Mouse (Mus musculus): Measurements from ENCODE around the gene Spef2. TPM values are rescaled to one million over a fixed set of nuclear protein-coding genes. Genes with fewer than 3 reads are reported as not detected.
"Not testable (repeated sequence)": the region's sequence is repeated elsewhere in the genome, so short reads cannot be mapped to it uniquely, and the experiment has no call there.

Spef2 gene
- polyA plus RNA-seq (2015; fragmentation: Nextera tagmentation; extraction: Ambion mirVana): 1.2 and 1.8 TPM in 2 replicates

DNA sequence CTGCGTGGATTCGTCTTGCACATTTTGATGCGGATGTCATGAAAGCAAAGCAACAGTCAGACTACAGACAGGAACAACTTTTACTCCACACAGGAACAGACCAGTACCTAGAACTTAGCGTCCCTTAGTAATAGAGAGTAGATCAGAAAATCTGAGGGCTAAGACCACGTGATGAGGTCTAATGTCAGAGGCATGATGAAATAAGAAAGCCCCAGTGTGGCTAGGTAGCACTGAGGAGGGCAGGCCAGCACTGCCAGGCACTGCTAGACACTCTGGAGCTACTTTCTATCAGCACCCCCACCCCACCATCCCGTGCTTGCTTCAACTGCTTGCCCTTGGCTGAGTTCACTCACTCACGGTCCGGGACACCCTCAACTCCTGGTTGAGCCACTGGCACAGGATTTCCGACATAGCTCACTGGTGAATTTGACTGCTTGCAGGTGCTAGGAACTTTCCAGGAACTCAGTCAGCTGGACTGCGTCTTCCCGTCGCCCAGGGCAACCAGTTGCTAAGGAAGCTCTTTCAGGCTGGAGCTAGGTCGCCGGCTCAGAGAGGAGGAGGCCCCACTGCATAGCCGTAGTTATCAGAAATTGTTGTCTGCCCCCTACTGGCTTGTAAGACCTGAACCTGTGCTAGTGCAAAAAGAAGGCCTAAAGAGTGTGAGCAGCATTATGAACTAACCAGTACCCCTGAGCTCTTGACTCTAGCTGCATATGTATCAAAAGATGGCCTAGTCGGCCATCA, at the start of gene Spef2:
Gene Spef2, minus strand, starts transcription at position 510 of the 744 bp plus-strand sequence.
- no peak within 1 kb of the TSS for H3K9ac ChIP-seq
- no peaks in the 10 kb centered on the region for H3K27me3 ChIP-seq
- no peak within 1 kb of the TSS for H3K27ac ChIP-seq
- ATAC-seq: peak; percentile 95
- no peaks in the 10 kb centered on the region for H3K9me3 ChIP-seq (replicated peaks)
- peaks cover 4% of the 10 kb centered on the region; the same call in 1 of the 2 replicates for H3K4me1 ChIP-seq
- 28% methylated on average over 16 of the region's 16 CpGs for WGBS
- H3K4me3 ChIP-seq: peak within 1 kb of the TSS; percentile 25
- peak within 1 kb of the TSS; percentile 44 for H3K4me2 ChIP-seq
- H3K36me3 ChIP-seq (ENCODE audit: poor library complexity, severe bottlenecking): no peaks in the 10 kb centered on the region

DNA sequence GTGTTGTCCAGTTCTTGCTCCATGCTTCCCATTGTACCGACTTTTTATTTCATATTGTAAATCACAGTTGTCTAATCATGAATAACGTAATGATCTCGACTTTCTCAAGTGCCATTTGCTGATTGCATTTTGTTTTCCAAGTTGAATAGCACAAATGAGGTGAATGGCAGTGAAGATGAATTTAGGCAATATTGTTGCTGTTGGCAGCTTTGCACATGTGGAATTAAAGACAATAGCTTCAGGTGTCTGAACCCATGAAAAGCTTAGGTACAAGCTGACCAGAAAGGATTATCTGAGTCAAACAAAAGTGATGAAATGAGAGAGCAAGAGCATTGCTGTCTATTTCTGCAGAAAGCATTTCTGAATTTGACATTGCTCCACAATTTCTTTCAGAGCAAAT, 45.5 kb upstream of the Spef2 start:
- Histone ChIP-seq H3K9ac (no peak overlapping the region), H3K9me3 (replicated peaks) (no peaks in the 10 kb centered on the region), H3K4me3 (no peak overlapping the region), H3K4me2 (no peak overlapping the region), H3K27me3 (no peaks in the 10 kb centered on the region), H3K27ac (no peak overlapping the region), H3K36me3 (ENCODE audit: poor library complexity, severe bottlenecking) (no peaks in the 10 kb centered on the region), H3K4me1 (no peaks in the 10 kb centered on the region)
- 91% methylated on average over 3 of the region's 3 CpGs for WGBS
- ATAC-seq: no peak

DNA sequence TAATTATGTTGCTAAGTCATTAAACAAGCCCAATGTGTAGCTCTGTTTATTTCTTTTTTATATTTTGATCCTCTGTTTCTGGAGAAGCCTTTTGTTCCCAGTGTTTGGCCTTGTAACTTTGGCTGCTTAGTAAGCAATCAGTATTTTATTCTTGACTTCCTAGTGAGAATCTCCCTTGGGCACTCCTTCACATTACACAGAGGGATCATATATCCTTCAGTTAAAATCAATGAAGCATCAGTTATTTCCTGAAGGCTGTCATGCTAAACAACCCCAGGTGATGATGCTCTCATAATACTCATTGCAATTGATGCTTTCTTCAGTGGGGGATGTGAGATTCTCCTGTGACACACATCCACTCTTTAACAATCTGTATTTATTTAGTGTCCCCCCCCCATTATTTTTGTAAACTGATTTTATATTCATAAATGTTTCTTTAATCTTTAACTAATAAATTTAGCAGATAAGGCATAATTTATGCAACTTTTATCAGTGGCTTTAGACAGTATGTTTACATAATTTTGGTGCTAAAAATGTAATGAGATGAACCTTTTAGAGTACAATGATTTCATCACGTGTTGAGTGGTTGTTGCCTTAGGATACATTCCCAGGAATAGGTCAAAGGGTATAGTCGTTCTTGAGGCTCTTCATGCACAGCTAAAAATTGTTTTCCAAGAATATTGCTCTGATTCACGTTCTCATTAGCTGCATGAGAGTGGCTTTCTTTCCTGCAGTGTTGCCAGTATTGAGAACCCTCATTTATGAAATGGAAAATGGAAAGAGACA, 39.8 kb upstream of the Spef2 start:
- Histone ChIP-seq H3K9ac (no peak overlapping the region), H3K27me3 (no peaks in the 10 kb centered on the region), H3K36me3 (ENCODE audit: poor library complexity, severe bottlenecking) (no peaks in the 10 kb centered on the region), H3K27ac (no peak overlapping the region), H3K4me2 (no peak overlapping the region), H3K9me3 (replicated peaks) (no peaks in the 10 kb centered on the region), H3K4me1 (no peaks in the 10 kb centered on the region), H3K4me3 (no peak overlapping the region)
- ATAC-seq: 0 out of 2 replicates have a peak, but pooled peaks have one; percentile 21
- 64% methylated on average over 3 of the region's 3 CpGs for WGBS

DNA sequence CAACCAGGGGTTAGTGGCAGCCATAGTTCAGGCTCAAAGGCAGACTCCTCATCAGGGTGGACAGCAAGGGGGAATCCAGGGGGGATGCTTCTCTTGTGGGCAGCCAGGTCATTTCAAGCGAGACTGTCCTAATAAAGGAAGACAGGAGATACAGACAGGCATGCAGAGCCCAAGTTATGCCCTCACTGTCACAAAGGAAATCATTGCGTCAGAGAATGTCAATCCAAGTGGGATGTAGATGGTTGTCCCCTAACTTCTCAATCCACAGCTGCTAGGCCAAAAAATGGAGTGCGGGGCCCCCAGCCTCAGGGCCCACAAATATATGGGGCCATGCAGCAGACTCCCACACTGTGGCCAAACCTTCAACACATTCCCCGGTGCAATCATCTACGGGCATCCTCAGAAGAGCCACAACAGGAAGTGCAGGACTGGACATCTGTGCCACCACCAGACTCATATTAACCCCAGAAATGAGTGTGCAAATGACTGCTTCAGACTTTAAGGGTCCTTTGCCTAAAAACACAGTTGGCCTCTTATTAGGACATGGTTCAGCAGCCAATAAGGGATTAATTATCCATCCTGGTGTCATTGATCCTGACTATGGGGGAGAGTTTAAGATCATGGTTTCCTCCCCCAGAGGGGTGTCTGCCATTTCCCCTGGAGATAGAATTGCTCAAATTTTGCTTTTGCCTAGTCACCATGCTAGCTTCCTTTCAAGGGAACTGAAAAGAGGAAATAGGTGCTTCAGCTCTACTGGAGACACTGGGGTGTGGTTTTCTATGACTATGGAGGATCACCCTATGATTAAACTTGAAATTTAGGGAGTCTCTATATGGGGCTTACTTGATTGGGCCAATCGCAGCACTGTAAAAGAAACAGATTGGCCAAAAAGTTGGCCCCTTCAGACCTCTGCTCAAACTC, 25.8 kb upstream of the Spef2 start:
- H3K4me1 ChIP-seq; H3K27me3 ChIP-seq; H3K36me3 ChIP-seq (ENCODE audit: poor library complexity, severe bottlenecking); H3K9ac ChIP-seq; H3K4me3 ChIP-seq; H3K27ac ChIP-seq; H3K9me3 ChIP-seq (replicated peaks); H3K4me2 ChIP-seq; ATAC-seq: not testable (repeated sequence)
- WGBS: 95% methylated on average over 6 of the region's 6 CpGs

DNA sequence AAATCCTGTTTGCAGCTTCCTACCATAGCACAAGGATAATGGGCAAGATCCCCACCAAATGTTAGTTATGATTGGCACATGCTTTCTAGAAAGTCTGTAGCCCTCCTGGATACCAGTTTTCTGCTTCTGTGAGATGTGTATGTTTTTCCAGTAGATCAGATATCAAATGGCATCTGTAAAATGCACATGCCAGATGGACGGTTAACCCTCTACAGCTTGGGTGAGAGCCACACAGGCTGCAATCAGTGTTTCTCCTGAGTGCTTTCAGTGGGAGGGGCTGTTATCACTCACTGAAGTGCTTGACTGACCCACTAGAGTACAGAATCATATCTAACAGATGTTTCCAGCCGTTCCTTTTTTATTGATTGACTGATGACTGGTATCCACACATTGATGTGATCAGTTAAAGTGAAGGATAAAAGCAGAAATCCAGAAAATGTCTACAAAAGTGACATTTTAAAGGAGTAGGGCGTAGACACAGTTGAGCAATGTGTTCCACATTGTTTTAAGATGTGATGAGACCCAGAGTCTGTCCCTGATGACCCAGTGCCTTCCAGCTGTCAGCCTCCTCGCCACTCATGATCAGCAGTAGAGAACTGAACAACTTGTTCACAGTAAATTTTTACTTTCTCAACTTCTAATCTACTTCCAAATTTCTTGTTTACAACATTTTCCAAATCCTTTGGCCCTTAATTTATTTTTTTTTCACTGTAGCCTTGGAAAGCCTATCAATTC, 19.7 kb upstream of the Spef2 start:
- H3K4me3 ChIP-seq: no peak overlapping the region
- H3K27ac ChIP-seq: no peak overlapping the region
- 76% methylated on average over 4 of the region's 4 CpGs for WGBS
- H3K9ac ChIP-seq: no peak overlapping the region
- H3K9me3 ChIP-seq (replicated peaks): no peaks in the 10 kb centered on the region
- no peaks in the 10 kb centered on the region for H3K4me1 ChIP-seq
- no peak for ATAC-seq
- no peak overlapping the region for H3K4me2 ChIP-seq
- no peaks in the 10 kb centered on the region for H3K36me3 ChIP-seq (ENCODE audit: poor library complexity, severe bottlenecking)
- no peaks in the 10 kb centered on the region for H3K27me3 ChIP-seq

DNA sequence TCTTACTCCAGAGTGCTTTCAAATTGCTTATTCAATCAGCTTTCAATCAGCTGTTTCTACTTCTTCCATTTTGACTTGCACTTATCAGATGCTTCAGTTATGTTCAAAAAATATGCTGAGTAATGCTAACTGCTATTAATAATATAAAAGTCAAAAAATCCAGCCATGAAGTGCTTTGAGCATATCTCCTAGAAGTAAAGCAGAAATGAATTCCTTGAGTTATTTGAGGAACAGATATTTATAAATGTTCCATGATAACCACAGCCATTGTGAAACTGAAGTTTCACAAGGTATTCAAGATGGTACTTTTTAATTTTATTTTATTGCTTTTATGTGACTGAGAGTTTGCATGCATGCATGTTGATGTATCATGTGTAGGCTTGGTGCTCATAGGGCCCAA, 18.4 kb upstream of the Spef2 start:
- H3K4me1 ChIP-seq: no peaks in the 10 kb centered on the region
- no peaks in the 10 kb centered on the region for H3K36me3 ChIP-seq (ENCODE audit: poor library complexity, severe bottlenecking)
- no peak overlapping the region for H3K9ac ChIP-seq
- no peak for ATAC-seq
- H3K27ac ChIP-seq: no peak overlapping the region
- no peak overlapping the region for H3K4me2 ChIP-seq
- H3K9me3 ChIP-seq (replicated peaks): no peaks in the 10 kb centered on the region
- H3K27me3 ChIP-seq: no peaks in the 10 kb centered on the region
- no peak overlapping the region for H3K4me3 ChIP-seq

DNA sequence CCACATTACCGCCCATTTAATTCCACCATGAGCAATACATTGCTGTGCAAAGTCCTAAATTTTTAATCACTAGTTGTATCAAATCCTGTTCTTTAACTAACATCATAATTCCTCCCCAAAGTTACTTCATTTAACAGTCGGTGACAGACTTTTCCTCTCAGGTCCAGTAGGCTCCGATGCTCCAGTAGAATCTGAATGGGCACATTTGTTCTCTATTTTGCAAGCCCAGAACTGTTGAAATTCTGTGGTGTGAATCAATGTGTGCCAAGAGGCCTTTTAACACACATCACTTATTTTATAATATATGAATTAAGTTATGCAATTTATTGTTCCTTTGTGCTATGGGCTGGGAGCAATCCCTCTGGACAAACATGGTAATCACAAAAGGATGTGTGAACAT, 2.3 kb upstream of the Spef2 start:
- Histone ChIP-seq H3K4me3 (no peak overlapping the region), H3K4me1 (peaks cover 4% of the 10 kb centered on the region; the same call in 1 of the 2 replicates), H3K27ac (no peak overlapping the region), H3K9ac (no peak overlapping the region), H3K36me3 (ENCODE audit: poor library complexity, severe bottlenecking) (no peaks in the 10 kb centered on the region), H3K9me3 (replicated peaks) (no peaks in the 10 kb centered on the region), H3K4me2 (no peak overlapping the region), H3K27me3 (no peaks in the 10 kb centered on the region)
- no peak for ATAC-seq
- WGBS: 87% methylated on average over 3 of the region's 3 CpGs

DNA sequence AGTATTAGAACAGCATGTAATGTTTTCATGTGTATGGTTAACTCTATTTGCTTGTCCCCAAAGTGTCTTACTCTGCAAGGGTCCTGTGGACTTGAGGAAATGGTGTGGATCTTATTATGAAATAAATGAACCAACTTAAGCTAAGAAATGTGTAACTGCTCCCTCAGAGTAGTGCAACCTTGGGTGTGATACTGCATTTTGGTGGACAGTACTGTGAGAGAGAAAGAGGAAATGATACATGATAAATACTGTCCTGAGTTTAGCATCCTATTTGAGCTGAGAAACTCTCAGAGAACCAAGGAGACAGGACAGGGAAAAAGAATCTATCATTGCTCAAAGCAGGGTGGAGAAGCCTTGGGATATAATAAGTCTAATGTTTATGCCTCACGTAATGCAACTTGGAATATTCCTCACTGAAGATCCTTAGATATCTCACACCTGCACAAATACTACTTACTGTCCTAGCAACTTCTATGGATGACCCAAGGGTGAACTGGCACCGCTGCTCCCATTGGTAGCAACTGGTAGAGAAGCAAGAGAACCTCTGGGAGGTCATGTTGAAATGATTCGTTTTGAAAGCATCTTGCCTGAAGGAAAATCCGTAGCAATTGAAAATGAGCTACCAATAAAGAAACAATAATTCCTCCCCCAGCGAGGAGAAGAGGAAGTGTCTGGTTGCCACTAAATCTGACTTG, 1.1 kb downstream of the Spef2 start:
- Histone ChIP-seq H3K9ac (no peak overlapping the region), H3K36me3 (ENCODE audit: poor library complexity, severe bottlenecking) (no peaks in the 10 kb centered on the region), H3K4me1 (peaks cover 4% of the 10 kb centered on the region; the same call in 1 of the 2 replicates), H3K4me2 (no peak overlapping the region), H3K27ac (no peak overlapping the region), H3K4me3 (no peak overlapping the region), H3K27me3 (no peaks in the 10 kb centered on the region), H3K9me3 (replicated peaks) (no peaks in the 10 kb centered on the region)
- ATAC-seq: no peak
- WGBS: 76% methylated on average over 5 of the region's 5 CpGs

DNA sequence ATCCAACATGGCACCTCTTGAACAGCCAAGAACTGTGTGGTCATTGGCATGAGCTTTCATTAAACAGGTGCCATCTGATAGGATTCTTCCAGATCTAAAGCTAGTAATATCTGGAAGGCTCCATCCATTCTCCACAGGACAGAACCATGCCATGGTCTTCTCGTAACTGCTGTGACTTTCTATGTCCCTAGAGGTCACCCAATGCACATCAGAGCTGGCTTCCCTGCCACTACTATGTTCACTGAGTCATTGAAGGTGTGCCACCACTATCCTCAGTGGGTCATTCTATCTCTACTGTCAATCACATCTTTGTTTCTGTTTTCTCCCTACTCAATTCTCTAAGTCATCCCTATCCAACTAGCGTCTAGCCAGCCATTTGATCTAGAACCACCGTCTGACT, 6.5 kb downstream of the Spef2 start:
- H3K27ac ChIP-seq: no peak overlapping the region
- H3K9me3 ChIP-seq (replicated peaks): no peaks in the 10 kb centered on the region
- no peak overlapping the region for H3K4me3 ChIP-seq
- no peaks in the 10 kb centered on the region for H3K36me3 ChIP-seq (ENCODE audit: poor library complexity, severe bottlenecking)
- H3K27me3 ChIP-seq: no peaks in the 10 kb centered on the region
- WGBS: 90% methylated on average over 3 of the region's 3 CpGs
- H3K4me1 ChIP-seq: no peaks in the 10 kb centered on the region
- H3K4me2 ChIP-seq: no peak overlapping the region
- no peak overlapping the region for H3K9ac ChIP-seq
- no peak for ATAC-seq

DNA sequence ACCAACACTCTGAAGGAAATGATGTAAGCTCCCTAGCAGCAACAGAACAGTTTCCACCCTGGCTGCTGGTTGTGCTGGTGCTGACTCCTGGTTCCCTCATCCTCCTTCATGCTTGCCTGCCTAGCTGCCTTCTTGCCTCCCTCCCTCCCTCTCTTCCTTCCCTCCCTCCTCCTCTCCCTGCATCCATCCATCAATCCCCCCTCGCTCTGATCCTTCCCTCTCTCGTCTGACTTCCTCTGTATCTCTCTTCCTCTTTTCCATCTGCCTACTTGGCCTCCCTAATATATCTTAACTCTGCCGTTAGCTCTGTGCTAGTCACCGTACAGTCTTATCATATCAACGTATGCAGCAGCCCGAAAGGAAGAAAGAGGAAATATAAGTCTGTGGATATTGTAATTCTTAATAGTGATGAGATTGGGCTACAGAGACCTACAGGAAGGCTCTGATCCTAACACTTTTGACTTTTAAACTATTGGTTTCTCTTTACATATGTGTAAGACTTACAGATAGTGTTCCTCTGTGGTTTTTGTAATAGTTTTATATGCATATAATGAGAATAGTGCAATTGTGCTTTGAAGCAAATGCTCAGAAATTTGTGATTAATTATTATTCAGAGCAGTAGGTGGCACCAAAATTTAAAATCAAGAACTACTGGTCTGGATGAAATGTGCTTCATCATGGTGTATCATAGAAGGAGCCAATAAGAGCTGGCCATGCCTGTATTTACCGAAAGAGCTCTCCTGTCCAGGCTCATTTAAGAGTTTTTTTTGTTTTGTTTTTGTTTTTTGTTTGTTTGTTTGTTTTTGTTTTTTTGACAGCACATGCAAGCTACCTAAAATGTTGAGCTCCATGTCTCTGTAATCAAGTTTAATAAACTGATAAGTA, 33.9 kb downstream of the Spef2 start:
- Histone ChIP-seq H3K36me3 (ENCODE audit: poor library complexity, severe bottlenecking) (no peaks in the 10 kb centered on the region), H3K27ac (no peak overlapping the region), H3K4me1 (no peaks in the 10 kb centered on the region), H3K4me2 (no peak overlapping the region), H3K4me3 (no peak overlapping the region), H3K9ac (no peak overlapping the region), H3K9me3 (replicated peaks) (no peaks in the 10 kb centered on the region), H3K27me3 (no peaks in the 10 kb centered on the region)
- no peak for ATAC-seq
- WGBS: 88% methylated on average over 7 of the region's 7 CpGs

Measured in forebrain, embryonic 13.5 days (tissue).